Mouse (Mus musculus) heart, postnatal 0 days (tissue): Measurements from ENCODE around the gene Dusp8. TPM values are rescaled to one million over a fixed set of nuclear protein-coding genes. Genes with fewer than 3 reads are reported as not detected.

Experiments used
- ATAC-seq: fragments of 200-750 bp; cut with Nextera tagmentation; 2 replicates; pipeline ENCODE4 v1.8.0; 2017; ENCODE audit warnings: low read depth, moderate number of reproducible peaks, moderate library complexity; ENCODE audit not compliant: insufficient read depth
- DNase-seq: peaks from one replicate; pipeline ENCODE4 v3.0.0-alpha.2; 2016; ENCODE audit warnings: low spot score
- H3K27ac ChIP-seq: fragments of 300-500 bp; sonication (generic); 2 replicates; pipeline ENCODE4 v1.5.1; 2014; ENCODE audit warnings: low read depth, mild to moderate bottlenecking
- H3K27me3 ChIP-seq: fragments of 300-500 bp; sonication (generic); 2 replicates; pipeline ENCODE4 v1.6.1; 2014; ENCODE audit warnings: low read length, mixed read lengths; ENCODE audit not compliant: control insufficient read depth, insufficient read depth
- H3K36me3 ChIP-seq: fragments of 300-500 bp; sonication (generic); replicated peaks from 2 replicates; pipeline ENCODE4 v1.6.1; 2014; ENCODE audit warnings: low read length, mixed read lengths; ENCODE audit not compliant: control insufficient read depth, insufficient read depth
- H3K4me1 ChIP-seq: fragments of 300-500 bp; sonication (generic); 2 replicates; pipeline ENCODE4 v1.6.1; 2014; ENCODE audit warnings: antibody characterized with exemption; ENCODE audit not compliant: control insufficient read depth, insufficient read depth
- H3K4me2 ChIP-seq: fragments of 300-500 bp; sonication (generic); 2 replicates; pipeline ENCODE4 v1.6.1; 2014; ENCODE audit warnings: low read depth, mild to moderate bottlenecking, low read length, moderate library complexity
- H3K4me3 ChIP-seq: fragments of 300-500 bp; sonication (generic); 2 replicates; pipeline ENCODE4 v1.5.1; 2014; ENCODE audit warnings: low read depth, low read length
- H3K9ac ChIP-seq: fragments of 300-500 bp; sonication (generic); replicated peaks from 2 replicates; pipeline ENCODE4 v1.6.1; 2014; ENCODE audit warnings: low read depth, low read length, mixed read lengths
- H3K9me3 ChIP-seq: fragments of 300-500 bp; sonication (generic); replicated peaks from 2 replicates; pipeline ENCODE4 v1.6.1; 2016; ENCODE audit warnings: low read length; ENCODE audit not compliant: control insufficient read depth
- CTCF ChIP-seq: IDR thresholded peaks from 2 replicates; pipeline ENCODE4 v1.5.1; 2016; ENCODE audit warnings: antibody characterized with exemption, control low read depth, low read depth
- EP300 ChIP-seq: IDR thresholded peaks from 2 replicates; pipeline ENCODE4 v1.6.1; 2016; ENCODE audit warnings: antibody characterized with exemption, low read depth
- WGBS: fragments of 180-500 bp; shearing (Covaris S2); extraction: QIAGEN DNeasy Blood & Tissue Kit; methylation state at CpG from one replicate; pipeline ENCODE4 v1.1.7; 2014; 5-methylcytosine and 5-hydroxymethylcytosine counted together
- polyA plus RNA-seq: library from polyadenylated mRNA; unstranded; fragments of >200 nt; fragmentation: Nextera tagmentation; extraction: Ambion mirVana; gene quantifications from 2 replicates; pipeline ENCODE4 v1.2.1, GENCODE M21; 2015
- total RNA-seq: library from RNA; depleted of rRNA; stranded (reverse); fragments of >200 nt; gene quantifications from 2 replicates; pipeline ENCODE4 v1.2.3, GENCODE M21; 2014; ENCODE audit warnings: low replicate concordance

Gene Dusp8
- total and polyA plus RNA-seq, 2 experiments from 2014 or later: 9.0 to 31.4 TPM

GRCm38 (mm10) chr7:142057121-142057520, 38.5 kb downstream of the Dusp8 start:
- H3K27me3 ChIP-seq: no peaks in the 10 kb centered on the region
- no peak overlapping the region for H3K4me2 ChIP-seq
- no peaks in the 10 kb centered on the region for H3K9me3 ChIP-seq
- H3K9ac ChIP-seq: no peak overlapping the region
- no peak for ATAC-seq
- no peak overlapping the region for H3K4me3 ChIP-seq
- peaks cover 39% of the 10 kb centered on the region for H3K4me1 ChIP-seq
- DNase-seq: no peak
- TF ChIP-seq CTCF (no peak), EP300 (no peak)
- 0 out of 2 replicates have a peak, but pooled peaks cover 23% of the 10 kb centered on the region for H3K36me3 ChIP-seq
- H3K27ac ChIP-seq: peak overlapping the region; percentile 47
- WGBS: 96% methylated on average over 1 of the region's 1 CpGs

- H3K27ac ChIP-seq: peak overlapping the region; percentile 47
- H3K27me3 ChIP-seq: no peaks in the 10 kb centered on the region
Observed at GRCm38 (mm10) chr7:142056601-142057061, 39.0 kb downstream of the Dusp8 start.

GRCm38 (mm10) chr7:142055431-142055830, 40.2 kb downstream of the Dusp8 start:
- Histone ChIP-seq H3K4me3 (no peak overlapping the region), H3K27ac (no peak overlapping the region), H3K4me1 (peaks cover 34% of the 10 kb centered on the region), H3K4me2 (no peak overlapping the region), H3K9ac (no peak overlapping the region), H3K9me3 (no peaks in the 10 kb centered on the region), H3K36me3 (0 out of 2 replicates have a peak, but pooled peaks cover 23% of the 10 kb centered on the region), H3K27me3 (no peaks in the 10 kb centered on the region)
- no peak for ATAC-seq
- TF ChIP-seq EP300 (no peak), CTCF (no peak)
- DNase-seq: no peak
- WGBS: 71% methylated on average over 3 of the region's 3 CpGs

More at GRCm38 (mm10) chr7:142056601-142057061, 39.0 kb downstream of the Dusp8 start:
- no peaks in the 10 kb centered on the region for H3K9me3 ChIP-seq
- no peak overlapping the region for H3K9ac ChIP-seq
- 83% methylated on average over 1 of the region's 1 CpGs for WGBS
- ATAC-seq (no peak), DNase-seq (no peak)
- peaks cover 39% of the 10 kb centered on the region for H3K4me1 ChIP-seq
- H3K4me3 ChIP-seq: no peak overlapping the region
- no peak for TF ChIP-seq EP300
- TF ChIP-seq CTCF: no peak
- no peak overlapping the region for H3K4me2 ChIP-seq
- H3K36me3 ChIP-seq: 0 out of 2 replicates have a peak, but pooled peaks cover 23% of the 10 kb centered on the region

GRCm38 (mm10) chr7:142050536-142050935, 45.1 kb downstream of the Dusp8 start:
- DNase-seq (no peak), ATAC-seq (no peak)
- Histone ChIP-seq H3K36me3 (0 out of 2 replicates have a peak, but pooled peaks cover 18% of the 10 kb centered on the region), H3K4me1 (peaks cover 10% of the 10 kb centered on the region; the same call in 1 of the 2 replicates), H3K9me3 (no peaks in the 10 kb centered on the region), H3K27me3 (no peaks in the 10 kb centered on the region), H3K4me2 (no peak overlapping the region), H3K27ac (no peak overlapping the region), H3K9ac (no peak overlapping the region), H3K4me3 (no peak overlapping the region)
- TF ChIP-seq CTCF: no peak
- no peak for TF ChIP-seq EP300

- Histone ChIP-seq H3K4me2 (no peak overlapping the region), H3K9ac (no peak overlapping the region), H3K9me3 (no peaks in the 10 kb centered on the region), H3K27me3 (no peaks in the 10 kb centered on the region), H3K36me3 (no peaks in the 10 kb centered on the region), H3K27ac (no peak overlapping the region), H3K4me1 (peaks cover 19% of the 10 kb centered on the region; the same call in 1 of the 2 replicates), H3K4me3 (no peak overlapping the region)
- TF ChIP-seq CTCF (no peak), EP300 (no peak)
- DNase-seq: no peak
- 70% methylated on average over 1 of the region's 1 CpGs for WGBS
- ATAC-seq: no peak
Observed at GRCm38 (mm10) chr7:142045932-142046331, 49.7 kb downstream of the Dusp8 start.

GRCm38 (mm10) chr7:142045344-142045743, 50.3 kb downstream of the Dusp8 start:
- no peak overlapping the region for H3K4me3 ChIP-seq
- no peaks in the 10 kb centered on the region for H3K27me3 ChIP-seq
- DNase-seq (no peak), ATAC-seq (no peak)
- no peak overlapping the region for H3K9ac ChIP-seq
- TF ChIP-seq CTCF (no peak), EP300 (no peak)
- H3K36me3 ChIP-seq: no peaks in the 10 kb centered on the region
- no peak overlapping the region for H3K27ac ChIP-seq
- H3K4me2 ChIP-seq: no peak overlapping the region
- 70% methylated on average over 2 of the region's 2 CpGs for WGBS
- H3K9me3 ChIP-seq: no peaks in the 10 kb centered on the region
- H3K4me1 ChIP-seq: peaks cover 21% of the 10 kb centered on the region
